Mouse (Mus musculus) megakaryocyte, embryonic 14.5 days (primary cell): ENCODE measurements around the gene Glrp1.

Experiments used
- FLI1 ChIP-seq: IDR thresholded peaks from 2 replicates; pipeline ENCODE4 v1.6.1; 2012; ENCODE audit warnings: low read length, inconsistent platforms, mixed read lengths
- GATA1 ChIP-seq: IDR thresholded peaks from 3 replicates; pipeline ENCODE4 v1.6.1; 2012; ENCODE audit warnings: mixed read lengths, low read length, inconsistent platforms, borderline replicate concordance

DNA sequence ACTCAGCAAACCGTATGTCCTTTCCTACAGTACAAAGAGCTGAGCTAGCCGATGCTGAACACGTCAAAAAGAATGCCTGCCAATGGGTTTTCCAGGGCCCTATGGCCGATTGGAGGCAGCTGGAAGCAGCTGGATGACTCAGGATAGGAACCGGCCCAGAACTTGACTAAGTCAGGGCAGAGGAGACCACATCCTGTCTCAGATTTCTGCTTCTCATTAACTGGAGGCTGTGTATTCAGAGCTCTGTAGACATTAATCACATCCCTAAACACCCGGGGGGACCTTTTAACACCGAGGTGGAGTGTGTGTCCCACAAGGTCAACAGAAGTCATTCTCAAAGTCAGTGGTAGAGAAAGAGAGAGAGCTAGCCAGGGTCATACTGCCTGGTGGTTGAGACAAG lies 35.3 kb downstream of the Glrp1 start:
- TF ChIP-seq GATA1: no peak
- TF ChIP-seq FLI1: no peak
